Mouse (Mus musculus): ENCODE measurements around the gene Ctss. TPM values are rescaled to one million over a fixed set of nuclear protein-coding genes. Genes with fewer than 3 reads are reported as not detected.

Ctss gene
- polyA plus RNA-seq, 1 experiment from 2014 or later, result 10.2 TPM

DNA sequence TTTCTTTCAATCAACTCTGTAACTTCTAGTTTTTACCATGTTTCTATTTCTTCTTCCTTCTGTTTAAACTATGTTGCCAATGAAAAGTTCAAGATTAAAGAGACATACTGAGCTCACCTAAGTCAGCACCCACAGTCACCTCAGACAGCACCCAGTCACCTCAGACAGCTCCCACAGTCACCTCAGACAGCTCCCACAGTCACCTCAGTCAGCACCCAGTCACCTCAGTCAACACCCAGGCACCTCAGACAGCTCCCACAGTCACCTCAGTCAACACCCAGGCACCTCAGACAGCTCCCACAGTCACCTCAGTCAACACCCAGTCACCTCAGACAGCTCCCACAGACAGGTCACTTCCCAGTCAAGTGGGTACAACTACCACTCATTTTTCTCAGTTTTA is 15.6 kb downstream of the Ctss start:
- H3K27ac ChIP-seq (ENCODE audit: low read depth, low read length), result no peak overlapping the region
- no peaks in the 10 kb centered on the region for H3K9me3 ChIP-seq (ENCODE audit: control insufficient read depth, low read length)
- H3K4me3 ChIP-seq (ENCODE audit: low read depth, low read length), result no peak overlapping the region
- H3K4me2 ChIP-seq, result no peak overlapping the region
- no peak overlapping the region for H3K9ac ChIP-seq (ENCODE audit: low read length)
- H3K27me3 ChIP-seq (ENCODE audit: control insufficient read depth, insufficient read depth, low read length), result no peaks in the 10 kb centered on the region
- no peaks in the 10 kb centered on the region for H3K4me1 ChIP-seq (ENCODE audit: control insufficient read depth, insufficient read depth, low read length)
- DNase-seq (ENCODE audit: low spot score, missing footprints) (peak; percentile 17), ATAC-seq (ENCODE audit: low FRiP score) (no peak)
- no peaks in the 10 kb centered on the region for H3K36me3 ChIP-seq (ENCODE audit: control insufficient read depth, insufficient read depth, low read length)

DNA sequence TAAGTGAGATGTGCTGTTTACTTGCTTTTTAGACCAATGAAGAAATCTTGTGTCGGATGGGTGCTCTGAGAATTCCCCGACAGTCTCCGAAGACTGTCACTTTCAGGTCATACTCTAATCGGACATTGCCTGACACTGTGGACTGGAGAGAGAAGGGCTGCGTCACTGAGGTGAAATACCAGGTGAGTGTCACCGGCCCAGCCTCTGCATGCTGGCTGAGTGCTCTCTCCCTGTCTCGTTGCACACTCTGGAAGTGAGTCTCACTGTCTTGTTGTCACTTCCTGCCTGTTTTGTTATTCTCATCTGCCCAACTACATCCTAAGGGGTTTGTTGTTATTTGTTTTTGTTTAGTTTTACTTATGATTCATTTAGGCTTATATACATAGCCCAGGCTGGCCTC is 16.4 kb downstream of the Ctss start:
- 80% methylated on average over 7 of the region's 7 CpGs for WGBS
- no peak overlapping the region for H3K4me3 ChIP-seq (ENCODE audit: low read depth, low read length)
- DNase-seq (ENCODE audit: low spot score, missing footprints) (no peak), ATAC-seq (ENCODE audit: low FRiP score) (no peak)
- no peaks in the 10 kb centered on the region for H3K36me3 ChIP-seq (ENCODE audit: control insufficient read depth, insufficient read depth, low read length)
- no peak overlapping the region for H3K9ac ChIP-seq (ENCODE audit: low read length)
- no peaks in the 10 kb centered on the region for H3K9me3 ChIP-seq (ENCODE audit: control insufficient read depth, low read length)
- H3K27me3 ChIP-seq (ENCODE audit: control insufficient read depth, insufficient read depth, low read length), result no peaks in the 10 kb centered on the region
- no peaks in the 10 kb centered on the region for H3K4me1 ChIP-seq (ENCODE audit: control insufficient read depth, insufficient read depth, low read length)
- no peak overlapping the region for H3K27ac ChIP-seq (ENCODE audit: low read depth, low read length)
- no peak overlapping the region for H3K4me2 ChIP-seq

DNA sequence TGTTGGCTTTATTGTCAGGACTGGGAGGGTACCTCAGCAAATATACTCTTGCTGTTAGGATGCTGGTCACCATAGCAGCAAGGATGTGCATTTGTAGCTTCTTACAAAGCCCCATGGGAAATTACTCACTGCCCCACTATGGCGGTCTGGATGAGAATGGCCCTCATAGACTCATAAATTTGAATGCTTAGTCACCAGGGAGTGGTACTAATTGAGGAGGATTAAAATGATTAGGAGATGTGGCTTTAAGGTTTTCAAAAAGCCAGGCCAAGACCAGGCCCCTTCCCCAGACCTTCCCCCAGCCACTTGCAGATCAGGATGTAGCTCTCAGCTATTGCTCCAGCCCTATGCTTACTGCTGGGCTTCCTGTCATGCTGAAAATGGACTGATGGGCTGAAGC is 23.6 kb downstream of the Ctss start:
- no peaks in the 10 kb centered on the region for H3K36me3 ChIP-seq (ENCODE audit: control insufficient read depth, insufficient read depth, low read length)
- H3K4me3 ChIP-seq (ENCODE audit: low read depth, low read length), result no peak overlapping the region
- ATAC-seq (ENCODE audit: low FRiP score) (no peak), DNase-seq (ENCODE audit: low spot score, missing footprints) (no peak)
- H3K9ac ChIP-seq (ENCODE audit: low read length), result no peak overlapping the region
- H3K9me3 ChIP-seq (ENCODE audit: control insufficient read depth, low read length), result no peaks in the 10 kb centered on the region
- WGBS, result 79% methylated on average over 1 of the region's 1 CpGs
- H3K27ac ChIP-seq (ENCODE audit: low read depth, low read length), result no peak overlapping the region
- no peaks in the 10 kb centered on the region for H3K27me3 ChIP-seq (ENCODE audit: control insufficient read depth, insufficient read depth, low read length)
- no peaks in the 10 kb centered on the region for H3K4me1 ChIP-seq (ENCODE audit: control insufficient read depth, insufficient read depth, low read length)
- H3K4me2 ChIP-seq, result no peak overlapping the region

- whole genome bisulfite sequencing, result 71% methylated on average over 3 of the region's 3 CpGs
- Histone ChIP-seq H3K4me3 (ENCODE audit: low read depth, low read length) (no peak overlapping the region), H3K9ac (ENCODE audit: low read length) (no peak overlapping the region), H3K27me3 (ENCODE audit: control insufficient read depth, insufficient read depth, low read length) (no peaks in the 10 kb centered on the region), H3K9me3 (ENCODE audit: control insufficient read depth, low read length) (no peaks in the 10 kb centered on the region), H3K4me2 (no peak overlapping the region), H3K4me1 (ENCODE audit: control insufficient read depth, insufficient read depth, low read length) (no peaks in the 10 kb centered on the region), H3K27ac (ENCODE audit: low read depth, low read length) (no peak overlapping the region), H3K36me3 (ENCODE audit: control insufficient read depth, insufficient read depth, low read length) (no peaks in the 10 kb centered on the region)
- ATAC-seq (ENCODE audit: low FRiP score) (no peak), DNase-seq (ENCODE audit: low spot score, missing footprints) (no peak)
These were observed 27.4 kb downstream of the Ctss start for GRCm38 (mm10) chr3:95553986-95554385.

DNA sequence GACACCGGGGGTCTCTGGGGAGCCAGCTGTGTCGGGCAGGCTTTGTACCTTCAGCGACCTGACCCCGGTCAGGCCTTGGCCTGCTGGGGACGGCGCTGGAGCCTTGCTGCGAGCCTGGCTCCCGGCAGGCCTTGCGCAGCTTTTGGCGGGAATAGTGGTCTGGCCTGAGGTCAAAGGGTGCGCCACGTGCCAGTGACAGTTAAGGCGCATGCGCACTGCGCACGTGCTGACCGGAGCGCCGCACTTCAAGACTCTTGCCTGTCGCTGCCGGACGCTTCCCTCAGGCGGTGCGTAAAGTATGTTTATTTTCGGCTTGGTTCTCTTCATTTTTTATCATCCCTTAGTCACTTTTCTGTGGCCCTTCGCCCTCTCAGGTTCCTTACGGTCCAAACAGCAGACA is 32.9 kb downstream of the Ctss start, which contains the start of gene Hormad1:
Hormad1 (plus strand) TSS at position 241 of the 400 bp plus-strand sequence.
- Histone ChIP-seq H3K27me3 (ENCODE audit: control insufficient read depth, insufficient read depth, low read length) (no peaks in the 10 kb centered on the region), H3K4me3 (ENCODE audit: low read depth, low read length) (no peak within 1 kb of the TSS), H3K36me3 (ENCODE audit: control insufficient read depth, insufficient read depth, low read length) (no peaks in the 10 kb centered on the region), H3K27ac (ENCODE audit: low read depth, low read length) (no peak within 1 kb of the TSS), H3K4me1 (ENCODE audit: control insufficient read depth, insufficient read depth, low read length) (no peaks in the 10 kb centered on the region), H3K4me2 (no peak within 1 kb of the TSS), H3K9me3 (ENCODE audit: control insufficient read depth, low read length) (no peaks in the 10 kb centered on the region), H3K9ac (ENCODE audit: low read length) (no peak within 1 kb of the TSS)
- DNase-seq (ENCODE audit: low spot score, missing footprints) (no peak), ATAC-seq (ENCODE audit: low FRiP score) (no peak)
- 87% methylated on average over 27 of the region's 27 CpGs for WGBS

GRCm38 (mm10) chr3:95560738-95561137 is 34.2 kb downstream of the Ctss start:
- Histone ChIP-seq H3K4me1 (ENCODE audit: control insufficient read depth, insufficient read depth, low read length) (no peaks in the 10 kb centered on the region), H3K4me2 (no peak overlapping the region), H3K36me3 (ENCODE audit: control insufficient read depth, insufficient read depth, low read length) (no peaks in the 10 kb centered on the region), H3K27me3 (ENCODE audit: control insufficient read depth, insufficient read depth, low read length) (no peaks in the 10 kb centered on the region), H3K27ac (ENCODE audit: low read depth, low read length) (no peak overlapping the region), H3K9ac (ENCODE audit: low read length) (no peak overlapping the region), H3K4me3 (ENCODE audit: low read depth, low read length) (no peak overlapping the region), H3K9me3 (ENCODE audit: control insufficient read depth, low read length) (no peaks in the 10 kb centered on the region)
- WGBS, result 86% methylated on average over 3 of the region's 3 CpGs
- ATAC-seq (ENCODE audit: low FRiP score) (no peak), DNase-seq (ENCODE audit: low spot score, missing footprints) (no peak)

DNA sequence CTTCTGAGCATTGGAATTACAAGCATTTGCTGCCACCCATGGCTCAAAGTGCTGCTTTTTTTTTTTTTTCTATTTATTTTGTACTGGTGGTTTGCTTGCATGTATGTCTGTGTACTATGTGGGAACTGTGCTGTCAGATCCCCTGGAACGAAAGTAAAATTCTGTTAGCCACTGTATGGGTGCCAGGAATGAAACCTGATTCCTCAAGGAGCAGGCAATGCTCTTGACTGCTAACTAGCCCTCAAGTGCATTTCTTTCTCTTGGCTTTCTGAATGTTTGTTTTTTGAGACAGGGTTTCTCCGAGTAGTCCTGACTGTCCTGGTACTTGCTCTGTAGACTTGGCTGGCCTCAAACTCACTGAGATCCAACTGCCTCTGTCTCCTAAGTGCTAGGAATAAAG is 35.2 kb downstream of the Ctss start:
- Histone ChIP-seq H3K27ac (ENCODE audit: low read depth, low read length) (no peak overlapping the region), H3K9ac (ENCODE audit: low read length) (no peak overlapping the region), H3K4me1 (ENCODE audit: control insufficient read depth, insufficient read depth, low read length) (no peaks in the 10 kb centered on the region), H3K27me3 (ENCODE audit: control insufficient read depth, insufficient read depth, low read length) (no peaks in the 10 kb centered on the region), H3K36me3 (ENCODE audit: control insufficient read depth, insufficient read depth, low read length) (no peaks in the 10 kb centered on the region), H3K4me2 (no peak overlapping the region), H3K4me3 (ENCODE audit: low read depth, low read length) (no peak overlapping the region), H3K9me3 (ENCODE audit: control insufficient read depth, low read length) (no peaks in the 10 kb centered on the region)
- WGBS, result 79% methylated on average over 2 of the region's 2 CpGs
- no peak for ATAC-seq (ENCODE audit: low FRiP score)
- no peak for DNase-seq (ENCODE audit: low spot score, missing footprints)

- no peaks in the 10 kb centered on the region for H3K4me1 ChIP-seq (ENCODE audit: control insufficient read depth, insufficient read depth, low read length)
- no peaks in the 10 kb centered on the region for H3K9me3 ChIP-seq (ENCODE audit: control insufficient read depth, low read length)
- DNase-seq (ENCODE audit: low spot score, missing footprints) (no peak), ATAC-seq (ENCODE audit: low FRiP score) (no peak)
- no peak overlapping the region for H3K4me2 ChIP-seq
- no peaks in the 10 kb centered on the region for H3K27me3 ChIP-seq (ENCODE audit: control insufficient read depth, insufficient read depth, low read length)
- no peak overlapping the region for H3K4me3 ChIP-seq (ENCODE audit: low read depth, low read length)
- no peak overlapping the region for H3K9ac ChIP-seq (ENCODE audit: low read length)
- H3K27ac ChIP-seq (ENCODE audit: low read depth, low read length), result no peak overlapping the region
- H3K36me3 ChIP-seq (ENCODE audit: control insufficient read depth, insufficient read depth, low read length), result no peaks in the 10 kb centered on the region
- WGBS, result 96% methylated on average over 3 of the region's 3 CpGs
These were observed 43.0 kb downstream of the Ctss start for GRCm38 (mm10) chr3:95569585-95569984.

- Histone ChIP-seq H3K9ac (ENCODE audit: low read length) (peak overlapping the region; percentile 24; the same call in 1 of the 2 replicates), H3K27me3 (ENCODE audit: control insufficient read depth, insufficient read depth, low read length) (no peaks in the 10 kb centered on the region), H3K4me1 (ENCODE audit: control insufficient read depth, insufficient read depth, low read length) (peaks cover 2% of the 10 kb centered on the region; the same call in 1 of the 2 replicates), H3K4me3 (ENCODE audit: low read depth, low read length) (peak overlapping the region; percentile 75), H3K27ac (ENCODE audit: low read depth, low read length) (no peak overlapping the region), H3K4me2 (peak overlapping the region; percentile 49), H3K9me3 (ENCODE audit: control insufficient read depth, low read length) (no peaks in the 10 kb centered on the region), H3K36me3 (ENCODE audit: control insufficient read depth, insufficient read depth, low read length) (no peaks in the 10 kb centered on the region)
- 53% methylated on average over 8 of the region's 8 CpGs for WGBS
- DNase-seq (ENCODE audit: low spot score, missing footprints) (peak; percentile 83), ATAC-seq (ENCODE audit: low FRiP score) (no peak)
These were observed 61.4 kb downstream of the Ctss start for GRCm38 (mm10) chr3:95587754-95588603.
